Mouse (Mus musculus) granulocyte monocyte progenitor cell, adult 5-6 weeks (primary cell): ENCODE measurements around the gene Trim67. TPM values are rescaled to one million over a fixed set of nuclear protein-coding genes. Genes with fewer than 3 reads are reported as not detected.

Experiments
- ATAC-seq: replicated peaks from 2 replicates; pipeline ENCODE4 v1.8.0; 2016; ENCODE audit warnings: mild to moderate bottlenecking, moderate TSS enrichment, inconsistent platforms; ENCODE audit not compliant: poor library complexity, severe bottlenecking
- total RNA-seq, 2 experiments: library from RNA; stranded (forward) in 1 of 2; stranded (reverse) in 1 of 2; fragments of 200-712, 200-1000 nt in 1 of 2; fragments of >200 nt in 1 of 2; fragmentation: Nextera tagmentation in 1 of 2; gene quantifications; 2 replicates each; pipeline ENCODE4 v1.2.3; 2014 to 2017

The Trim67 gene
- total RNA-seq, 2 experiments from 2014 or later, result not detected

GRCm38 (mm10) chr8:124867126-124867525 is 74.2 kb downstream of the Trim67 start:
- ATAC-seq, result no peak

GRCm38 (mm10) chr8:124869708-124870107 is 76.8 kb downstream of the Trim67 start:
- no peak for ATAC-seq

- no peak for ATAC-seq
These were observed 78.6 kb downstream of the Trim67 start for GRCm38 (mm10) chr8:124871474-124871873.

- ATAC-seq, result no peak
These were observed 79.2 kb downstream of the Trim67 start for GRCm38 (mm10) chr8:124872081-124872480.

- no peak for ATAC-seq
These were observed 79.8 kb downstream of the Trim67 start for GRCm38 (mm10) chr8:124872690-124873089.

- no peak for ATAC-seq
These were observed 85.2 kb downstream of the Trim67 start for GRCm38 (mm10) chr8:124878141-124878540.

GRCm38 (mm10) chr8:124878946-124879526 is 86.1 kb downstream of the Trim67 start:
- ATAC-seq, result no peak

Other genes starting within 250 kb of the Trim67 start
- gene Agt, start 223.4 kb upstream of the Trim67 start, total RNA-seq (2014; fragmentation: Nextera tagmentation), result not detected in 2 replicates
- not detected in 2 replicates for gene Agt, start 223.4 kb upstream of the Trim67 start, total RNA-seq (2017)
- gene Capn9, start 217.0 kb upstream of the Trim67 start, total RNA-seq (2014; fragmentation: Nextera tagmentation), result not detected in 2 replicates
- gene Capn9, start 217.0 kb upstream of the Trim67 start, total RNA-seq (2017), result not detected in 2 replicates
- gene 2310022B05Rik, start 129.7 kb upstream of the Trim67 start, total RNA-seq (2014; fragmentation: Nextera tagmentation), result 9.6 and 10.7 TPM in 2 replicates
- 1.2 and 1.4 TPM in 2 replicates for gene 2310022B05Rik, start 129.7 kb upstream of the Trim67 start, total RNA-seq (2017)
- 44.3 and 46.4 TPM in 2 replicates for gene Ttc13, start 71.1 kb upstream of the Trim67 start, total RNA-seq (2014; fragmentation: Nextera tagmentation)
- gene Ttc13, start 71.1 kb upstream of the Trim67 start, total RNA-seq (2017), result 53.3 and 56.4 TPM in 2 replicates
- 7.8 and 18.3 TPM in 2 replicates for gene Arv1, start 71.0 kb upstream of the Trim67 start, total RNA-seq (2014; fragmentation: Nextera tagmentation)
- gene Arv1, start 71.0 kb upstream of the Trim67 start, total RNA-seq (2017), result 5.4 and 5.7 TPM in 2 replicates
- not detected in 2 replicates for gene Fam89a, start 41.3 kb upstream of the Trim67 start, total RNA-seq (2014; fragmentation: Nextera tagmentation)
- gene Fam89a, start 41.3 kb upstream of the Trim67 start, total RNA-seq (2017), result not detected in 2 replicates
- gene Gnpat, start 69.9 kb downstream of the Trim67 start, total RNA-seq (2014; fragmentation: Nextera tagmentation), result 116 and 145 TPM in 2 replicates
- gene Gnpat, start 69.9 kb downstream of the Trim67 start, total RNA-seq (2017), result 92.3 and 115 TPM in 2 replicates
- gene 2810004N23Rik, start 70.0 kb downstream of the Trim67 start, total RNA-seq (2014; fragmentation: Nextera tagmentation), result 46.8 and 49.8 TPM in 2 replicates
- gene 2810004N23Rik, start 70.0 kb downstream of the Trim67 start, total RNA-seq (2017), result 65.8 and 75.4 TPM in 2 replicates
- 9.6 and 16.2 TPM in 2 replicates for gene Exoc8, start 104.6 kb downstream of the Trim67 start, total RNA-seq (2014; fragmentation: Nextera tagmentation)
- gene Exoc8, start 104.6 kb downstream of the Trim67 start, total RNA-seq (2017), result 14.7 and 16.0 TPM in 2 replicates
- gene Sprtn, start 104.8 kb downstream of the Trim67 start, total RNA-seq (2014; fragmentation: Nextera tagmentation), result 18.5 and 18.8 TPM in 2 replicates
- 20.9 and 21.8 TPM in 2 replicates for gene Sprtn, start 104.8 kb downstream of the Trim67 start, total RNA-seq (2017)
- gene Egln1, start 156.2 kb downstream of the Trim67 start, total RNA-seq (2014; fragmentation: Nextera tagmentation), result 24.1 and 24.6 TPM in 2 replicates
- gene Egln1, start 156.2 kb downstream of the Trim67 start, total RNA-seq (2017), result 16.3 and 23.5 TPM in 2 replicates
- gene Tsnax, start 219.9 kb downstream of the Trim67 start, total RNA-seq (2014; fragmentation: Nextera tagmentation), result 53.0 and 56.1 TPM in 2 replicates
- gene Tsnax, start 219.9 kb downstream of the Trim67 start, total RNA-seq (2017), result 72.8 and 77.1 TPM in 2 replicates